Mouse (Mus musculus) kidney, embryonic 16.5 days (tissue): ENCODE data around the gene Mon2. TPM values are rescaled to one million over a fixed set of nuclear protein-coding genes. Genes with fewer than 3 reads are reported as not detected.

ENCODE experiments used
- ATAC-seq: fragments of 200-750 bp; cut with Nextera tagmentation; 2 replicates; pipeline ENCODE4 v1.8.0; 2017; ENCODE audit warnings: moderate TSS enrichment; ENCODE audit not compliant: low FRiP score, low TSS enrichment
- H3K27ac ChIP-seq: fragments of 300-500 bp; sonication (generic); 2 replicates; pipeline ENCODE4 v1.5.1; 2014; ENCODE audit warnings: low read length
- H3K27me3 ChIP-seq: fragments of 300-500 bp; sonication (generic); 2 replicates; pipeline ENCODE4 v1.6.1; 2014; ENCODE audit warnings: low read length, control low read depth, mixed read lengths; ENCODE audit not compliant: insufficient read depth
- H3K36me3 ChIP-seq: fragments of 300-500 bp; sonication (generic); 2 replicates; pipeline ENCODE4 v1.6.1; 2014; ENCODE audit warnings: low read length, control low read depth, mixed read lengths; ENCODE audit not compliant: insufficient read depth
- H3K4me1 ChIP-seq: fragments of 300-500 bp; sonication (generic); 2 replicates; pipeline ENCODE4 v1.6.1; 2014; ENCODE audit warnings: low read length, control low read depth, mixed read lengths; ENCODE audit not compliant: insufficient read depth
- H3K4me2 ChIP-seq: fragments of 300-500 bp; sonication (generic); replicated peaks from 2 replicates; pipeline ENCODE4 v1.6.1; 2014; ENCODE audit warnings: low read depth, low read length
- H3K4me3 ChIP-seq: fragments of 300-500 bp; sonication (generic); 2 replicates; pipeline ENCODE4 v1.5.1; 2014; ENCODE audit warnings: mild to moderate bottlenecking, low read length
- H3K9ac ChIP-seq: fragments of 300-500 bp; sonication (generic); replicated peaks from 2 replicates; pipeline ENCODE4 v1.6.1; 2014; ENCODE audit warnings: low read length
- H3K9me3 ChIP-seq: fragments of 300-500 bp; sonication (generic); 2 replicates; pipeline ENCODE4 v1.6.1; 2016; ENCODE audit warnings: low read length, control low read depth
- WGBS: fragments of 180-500 bp; shearing (Covaris S2); extraction: QIAGEN DNeasy Blood & Tissue Kit; methylation state at CpG from one replicate; pipeline ENCODE4 v1.1.7; 2014; 5-methylcytosine and 5-hydroxymethylcytosine counted together
- polyA plus RNA-seq: library from polyadenylated mRNA; unstranded; fragments of >200 nt; fragmentation: Nextera tagmentation; extraction: Ambion mirVana; gene quantifications from 2 replicates; pipeline ENCODE4 v1.2.1, GENCODE M21; 2015

Gene Mon2
- polyA plus RNA-seq, 1 experiment from 2014 or later: 22.6 TPM

- H3K4me1 ChIP-seq: peaks cover 15% of the 10 kb centered on the region
- H3K9ac ChIP-seq: no peak overlapping the region
- no peaks in the 10 kb centered on the region for H3K36me3 ChIP-seq
- no peak for ATAC-seq
- H3K9me3 ChIP-seq: 0 out of 2 replicates have a peak, but pooled peaks cover 5% of the 10 kb centered on the region
- no peak overlapping the region for H3K27ac ChIP-seq
- 65% methylated on average over 16 of the region's 16 CpGs for WGBS
- H3K4me3 ChIP-seq: no peak overlapping the region
- H3K4me2 ChIP-seq: no peak overlapping the region
- H3K27me3 ChIP-seq: no peaks in the 10 kb centered on the region
These were observed 115.6 kb downstream of the Mon2 start for GRCm38 (mm10) chr10:122960738-122961137.

DNA sequence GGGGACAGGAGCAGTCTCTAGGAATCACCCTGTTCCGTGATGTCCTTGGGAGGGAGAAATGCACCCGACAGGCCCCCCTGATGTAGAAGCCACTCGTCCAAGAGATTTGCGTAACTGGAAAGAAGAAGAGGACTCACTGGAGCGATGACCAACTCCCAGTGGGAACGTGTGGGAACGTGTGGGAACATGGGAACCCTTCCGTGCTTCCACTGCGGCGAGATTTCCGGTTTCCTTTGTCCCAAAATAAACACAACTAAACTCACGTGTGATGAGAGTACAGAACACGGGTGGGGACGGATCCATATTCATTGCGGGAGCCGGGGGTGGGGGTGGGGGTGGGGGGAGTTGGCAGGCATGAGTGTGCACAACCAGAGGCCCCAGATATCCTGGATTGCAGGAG, 116.1 kb downstream of the Mon2 start:
- WGBS: 84% methylated on average over 16 of the region's 16 CpGs
- Histone ChIP-seq H3K9me3 (0 out of 2 replicates have a peak, but pooled peaks cover 5% of the 10 kb centered on the region), H3K4me1 (peaks cover 15% of the 10 kb centered on the region), H3K4me3 (no peak overlapping the region), H3K9ac (no peak overlapping the region), H3K4me2 (no peak overlapping the region), H3K27me3 (no peaks in the 10 kb centered on the region), H3K27ac (no peak overlapping the region), H3K36me3 (no peaks in the 10 kb centered on the region)
- ATAC-seq: no peak

GRCm38 (mm10) chr10:122958699-122959098, 117.6 kb downstream of the Mon2 start:
- Histone ChIP-seq H3K36me3 (no peaks in the 10 kb centered on the region), H3K9me3 (0 out of 2 replicates have a peak, but pooled peaks cover 5% of the 10 kb centered on the region), H3K9ac (no peak overlapping the region), H3K4me2 (no peak overlapping the region), H3K27ac (no peak overlapping the region), H3K4me3 (no peak overlapping the region), H3K4me1 (peaks cover 4% of the 10 kb centered on the region; the same call in 1 of the 2 replicates), H3K27me3 (no peaks in the 10 kb centered on the region)
- ATAC-seq: no peak
- WGBS: 80% methylated on average over 5 of the region's 5 CpGs

DNA sequence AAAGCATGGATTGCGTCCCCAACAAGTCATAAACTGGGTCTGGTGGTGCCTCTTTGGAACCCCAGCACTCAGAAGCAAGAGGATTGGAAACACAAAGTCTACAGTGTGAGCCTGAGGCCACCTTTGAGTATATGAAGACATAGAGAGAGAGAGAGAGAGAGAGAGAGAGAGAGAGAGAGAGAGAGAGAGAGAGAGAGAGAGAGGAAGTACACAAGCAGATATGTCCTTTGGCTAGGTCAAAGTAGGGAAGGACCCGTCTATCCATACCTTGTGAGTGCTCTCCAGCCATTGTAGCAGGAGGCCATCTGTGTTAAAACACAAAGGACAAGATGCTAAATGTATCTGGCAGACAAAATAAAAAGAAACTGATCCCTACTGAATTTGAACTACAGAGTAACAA, 118.4 kb downstream of the Mon2 start:
- Histone ChIP-seq H3K27me3 (no peaks in the 10 kb centered on the region), H3K4me1 (no peaks in the 10 kb centered on the region), H3K4me2 (no peak overlapping the region), H3K9ac (no peak overlapping the region), H3K36me3 (no peaks in the 10 kb centered on the region), H3K9me3 (0 out of 2 replicates have a peak, but pooled peaks cover 5% of the 10 kb centered on the region), H3K4me3 (no peak overlapping the region), H3K27ac (no peak overlapping the region)
- no peak for ATAC-seq
- 68% methylated on average over 2 of the region's 2 CpGs for WGBS

GRCm38 (mm10) chr10:122953576-122953975, 122.7 kb downstream of the Mon2 start:
- H3K9ac ChIP-seq: no peak overlapping the region
- H3K27ac ChIP-seq: no peak overlapping the region
- H3K4me3 ChIP-seq: no peak overlapping the region
- H3K9me3 ChIP-seq: no peaks in the 10 kb centered on the region
- ATAC-seq: no peak
- no peaks in the 10 kb centered on the region for H3K36me3 ChIP-seq
- H3K4me2 ChIP-seq: no peak overlapping the region
- H3K4me1 ChIP-seq: no peaks in the 10 kb centered on the region
- WGBS: 90% methylated on average over 9 of the region's 9 CpGs
- H3K27me3 ChIP-seq: no peaks in the 10 kb centered on the region

DNA sequence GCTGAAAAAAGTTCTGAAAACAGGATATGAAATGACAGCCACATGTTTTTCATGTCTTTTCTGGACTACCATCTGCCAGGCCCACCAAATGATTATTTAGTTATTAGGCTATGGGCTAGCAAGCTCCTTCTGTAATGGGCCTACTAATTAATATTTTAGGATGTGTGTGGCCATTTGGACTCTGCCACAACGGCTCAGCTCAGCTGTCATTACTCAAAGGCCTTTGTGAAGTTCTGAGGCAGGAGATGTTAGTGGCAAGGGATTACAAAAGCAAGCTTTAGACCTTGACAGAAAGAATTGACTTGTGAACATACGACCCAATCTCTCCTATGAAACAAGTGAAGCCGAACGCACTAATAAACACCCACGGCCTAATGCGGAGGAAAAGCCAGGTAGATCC, 125.3 kb downstream of the Mon2 start:
- Histone ChIP-seq H3K4me1 (no peaks in the 10 kb centered on the region), H3K9me3 (no peaks in the 10 kb centered on the region), H3K27ac (no peak overlapping the region), H3K9ac (no peak overlapping the region), H3K4me3 (no peak overlapping the region), H3K36me3 (no peaks in the 10 kb centered on the region), H3K27me3 (no peaks in the 10 kb centered on the region), H3K4me2 (no peak overlapping the region)
- no peak for ATAC-seq
- WGBS: 72% methylated on average over 6 of the region's 6 CpGs

DNA sequence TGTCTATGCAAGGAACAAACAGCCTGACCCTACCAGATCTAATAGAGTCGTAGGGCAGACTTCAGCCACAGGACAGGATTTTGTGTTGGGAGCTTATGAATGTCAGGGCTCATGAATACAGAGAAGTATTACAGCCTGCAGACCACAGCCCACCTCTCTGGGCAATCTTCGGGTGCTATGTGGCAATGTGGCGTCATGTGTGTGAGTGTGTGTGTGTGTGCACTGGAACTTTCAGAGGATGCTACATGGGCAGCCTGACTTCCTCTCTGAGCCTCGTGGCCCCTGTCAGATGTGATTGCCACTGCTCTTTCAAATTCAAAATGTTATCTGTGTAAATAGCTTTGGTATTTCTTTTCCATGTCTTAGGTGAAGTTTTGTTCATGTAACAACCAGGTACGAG, 131.4 kb downstream of the Mon2 start:
- no peaks in the 10 kb centered on the region for H3K36me3 ChIP-seq
- H3K9me3 ChIP-seq: no peaks in the 10 kb centered on the region
- no peak overlapping the region for H3K9ac ChIP-seq
- no peak overlapping the region for H3K4me2 ChIP-seq
- WGBS: 74% methylated on average over 5 of the region's 5 CpGs
- ATAC-seq: no peak
- no peaks in the 10 kb centered on the region for H3K4me1 ChIP-seq
- H3K27ac ChIP-seq: no peak overlapping the region
- H3K4me3 ChIP-seq: no peak overlapping the region
- H3K27me3 ChIP-seq: no peaks in the 10 kb centered on the region

DNA sequence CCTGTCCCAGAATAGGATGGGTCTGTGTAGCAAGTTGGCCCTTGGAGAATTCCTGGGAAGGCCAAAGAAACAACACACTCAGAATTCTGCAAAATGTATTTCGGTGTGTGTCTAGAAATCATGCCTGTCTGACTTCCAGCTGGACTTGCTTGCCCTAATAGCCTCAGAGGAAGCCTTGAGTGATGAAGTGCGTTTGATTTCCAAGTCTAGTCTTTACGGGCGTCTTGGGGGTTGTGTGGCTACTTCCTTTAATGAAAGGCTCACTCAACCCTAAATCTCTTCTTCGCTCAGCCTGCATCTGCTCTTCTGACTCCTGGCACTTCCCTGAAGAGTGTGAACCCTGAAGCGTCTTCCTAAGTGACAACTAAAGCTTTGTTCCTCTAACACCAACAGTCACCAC, 132.5 kb downstream of the Mon2 start:
- 34% methylated on average over 6 of the region's 6 CpGs for WGBS
- no peak overlapping the region for H3K4me3 ChIP-seq
- no peaks in the 10 kb centered on the region for H3K27me3 ChIP-seq
- no peaks in the 10 kb centered on the region for H3K9me3 ChIP-seq
- no peaks in the 10 kb centered on the region for H3K36me3 ChIP-seq
- no peak overlapping the region for H3K9ac ChIP-seq
- H3K4me2 ChIP-seq: no peak overlapping the region
- no peak for ATAC-seq
- no peak overlapping the region for H3K27ac ChIP-seq
- H3K4me1 ChIP-seq: no peaks in the 10 kb centered on the region

DNA sequence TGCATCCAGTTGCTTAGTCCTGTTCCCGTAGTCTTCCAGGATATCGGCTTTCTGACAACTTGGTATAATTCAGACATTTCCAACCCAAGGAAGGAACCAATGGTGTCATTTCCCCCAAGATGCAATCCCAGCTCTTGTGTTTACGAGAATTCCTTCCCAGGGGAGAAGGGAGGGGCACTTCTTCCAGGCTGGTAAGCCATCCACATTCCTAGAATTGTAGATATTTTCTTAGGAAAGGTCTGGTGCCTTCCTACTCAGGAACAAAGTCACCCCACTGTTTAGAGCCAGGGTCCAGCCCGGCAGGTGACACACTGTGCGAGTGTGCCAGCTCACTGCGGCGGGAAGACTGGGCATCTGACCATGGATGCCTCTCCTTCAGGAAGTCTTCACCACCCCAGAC, 133.5 kb downstream of the Mon2 start:
- Histone ChIP-seq H3K27ac (no peak overlapping the region), H3K4me1 (no peaks in the 10 kb centered on the region), H3K9me3 (no peaks in the 10 kb centered on the region), H3K4me2 (no peak overlapping the region), H3K9ac (no peak overlapping the region), H3K27me3 (no peaks in the 10 kb centered on the region), H3K4me3 (no peak overlapping the region), H3K36me3 (no peaks in the 10 kb centered on the region)
- ATAC-seq: no peak
- WGBS: 72% methylated on average over 7 of the region's 7 CpGs
